Mouse (Mus musculus): ENCODE measurements around the gene Cyp51. TPM values are rescaled to one million over a fixed set of nuclear protein-coding genes. Genes with fewer than 3 reads are reported as not detected.

Gene Cyp51
- polyA plus RNA-seq, 1 experiment from 2014 or later, result 164 TPM

DNA sequence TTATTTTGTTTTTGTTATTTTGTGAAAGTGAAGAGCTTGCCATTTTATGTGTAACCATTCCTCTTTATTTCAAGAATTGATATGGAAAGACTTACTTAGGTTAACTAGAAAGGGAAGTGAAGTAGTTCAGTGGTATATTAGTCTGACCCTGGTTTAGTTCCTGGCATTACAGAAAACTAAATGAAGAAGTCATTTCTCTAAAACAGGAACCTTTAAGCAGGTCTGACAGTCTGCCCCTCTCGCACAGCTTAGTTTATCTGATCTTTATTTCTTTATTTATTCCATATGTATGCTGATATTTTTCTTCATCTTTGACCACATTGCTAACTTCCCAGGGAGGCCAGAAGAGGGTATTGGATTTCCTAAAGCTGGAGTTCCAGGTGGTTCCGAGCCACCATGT, 63.6 kb downstream of the Cyp51 start:
- DNase-seq (ENCODE audit: low spot score), result no peak
- no peak overlapping the region for H3K27ac ChIP-seq (ENCODE audit: low read depth, low read length)
- no peak overlapping the region for H3K4me2 ChIP-seq (ENCODE audit: low read depth)
- no peaks in the 10 kb centered on the region for H3K4me1 ChIP-seq (ENCODE audit: control insufficient read depth, insufficient read depth, low read length)
- no peak overlapping the region for H3K4me3 ChIP-seq (ENCODE audit: low read depth, low read length)
- WGBS, result 95% methylated on average over 2 of the region's 2 CpGs
- H3K36me3 ChIP-seq (ENCODE audit: control insufficient read depth, insufficient read depth, low read length), result peaks cover 3% of the 10 kb centered on the region; the same call in 1 of the 2 replicates
- H3K9me3 ChIP-seq (ENCODE audit: control insufficient read depth, low read length), result no peaks in the 10 kb centered on the region
- H3K27me3 ChIP-seq (ENCODE audit: control insufficient read depth, insufficient read depth, low read length), result no peaks in the 10 kb centered on the region
- no peak for ATAC-seq (ENCODE audit: insufficient read depth, low FRiP score, low TSS enrichment)
- H3K9ac ChIP-seq (ENCODE audit: low read length), result no peak overlapping the region

DNA sequence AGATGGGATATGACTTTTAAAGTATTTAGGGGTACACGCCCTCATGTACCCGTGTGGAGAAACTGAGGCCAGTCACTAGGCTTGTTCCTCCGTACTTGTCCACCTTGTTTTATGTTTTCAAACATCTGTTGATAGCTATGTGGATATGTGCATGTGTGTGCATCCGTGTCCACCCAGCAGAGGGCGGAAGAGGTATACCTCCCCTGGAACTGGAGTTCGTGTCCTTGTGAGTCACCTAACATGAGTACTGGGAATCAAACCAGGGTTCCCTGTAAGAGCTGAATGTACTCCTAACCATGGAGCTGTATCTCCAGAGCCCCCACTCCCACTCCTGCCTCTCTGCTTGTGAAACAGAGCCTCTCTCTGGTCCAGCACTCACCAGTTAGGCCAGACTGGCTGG, 64.2 kb downstream of the Cyp51 start:
- H3K9me3 ChIP-seq (ENCODE audit: control insufficient read depth, low read length), result no peaks in the 10 kb centered on the region
- H3K4me1 ChIP-seq (ENCODE audit: control insufficient read depth, insufficient read depth, low read length), result no peaks in the 10 kb centered on the region
- ATAC-seq (ENCODE audit: insufficient read depth, low FRiP score, low TSS enrichment) (no peak), DNase-seq (ENCODE audit: low spot score) (no peak)
- no peak overlapping the region for H3K4me3 ChIP-seq (ENCODE audit: low read depth, low read length)
- H3K9ac ChIP-seq (ENCODE audit: low read length), result no peak overlapping the region
- peaks cover 4% of the 10 kb centered on the region; the same call in 1 of the 2 replicates for H3K36me3 ChIP-seq (ENCODE audit: control insufficient read depth, insufficient read depth, low read length)
- WGBS, result 87% methylated on average over 6 of the region's 6 CpGs
- no peak overlapping the region for H3K4me2 ChIP-seq (ENCODE audit: low read depth)
- no peaks in the 10 kb centered on the region for H3K27me3 ChIP-seq (ENCODE audit: control insufficient read depth, insufficient read depth, low read length)
- no peak overlapping the region for H3K27ac ChIP-seq (ENCODE audit: low read depth, low read length)

DNA sequence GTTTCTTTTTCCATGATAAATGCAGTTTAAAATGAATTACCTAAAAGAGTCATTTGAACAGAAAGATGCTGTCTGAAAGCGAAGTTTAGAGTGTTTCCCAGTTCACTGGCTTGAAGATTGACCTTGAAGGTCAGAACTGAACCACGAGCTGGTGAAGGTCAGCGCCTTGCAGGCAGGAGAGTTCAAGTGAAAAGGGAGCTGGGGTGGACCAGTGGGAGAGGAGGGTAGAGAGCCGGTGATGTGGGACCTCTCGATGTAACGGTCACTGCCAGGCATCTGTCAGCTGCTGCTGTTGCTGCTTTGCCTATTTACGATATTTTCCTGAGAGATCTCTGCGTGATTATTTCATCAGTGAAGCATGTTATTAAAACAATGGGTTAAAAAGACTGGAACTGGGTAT, 65.2 kb downstream of the Cyp51 start:
- no peak for DNase-seq (ENCODE audit: low spot score)
- ATAC-seq (ENCODE audit: insufficient read depth, low FRiP score, low TSS enrichment), result no peak
- Histone ChIP-seq H3K4me1 (ENCODE audit: control insufficient read depth, insufficient read depth, low read length) (no peaks in the 10 kb centered on the region), H3K4me3 (ENCODE audit: low read depth, low read length) (no peak overlapping the region), H3K27ac (ENCODE audit: low read depth, low read length) (no peak overlapping the region), H3K4me2 (ENCODE audit: low read depth) (no peak overlapping the region), H3K27me3 (ENCODE audit: control insufficient read depth, insufficient read depth, low read length) (no peaks in the 10 kb centered on the region), H3K9me3 (ENCODE audit: control insufficient read depth, low read length) (no peaks in the 10 kb centered on the region), H3K9ac (ENCODE audit: low read length) (no peak overlapping the region), H3K36me3 (ENCODE audit: control insufficient read depth, insufficient read depth, low read length) (peaks cover 5% of the 10 kb centered on the region; the same call in 1 of the 2 replicates)
- WGBS, result 90% methylated on average over 8 of the region's 8 CpGs

DNA sequence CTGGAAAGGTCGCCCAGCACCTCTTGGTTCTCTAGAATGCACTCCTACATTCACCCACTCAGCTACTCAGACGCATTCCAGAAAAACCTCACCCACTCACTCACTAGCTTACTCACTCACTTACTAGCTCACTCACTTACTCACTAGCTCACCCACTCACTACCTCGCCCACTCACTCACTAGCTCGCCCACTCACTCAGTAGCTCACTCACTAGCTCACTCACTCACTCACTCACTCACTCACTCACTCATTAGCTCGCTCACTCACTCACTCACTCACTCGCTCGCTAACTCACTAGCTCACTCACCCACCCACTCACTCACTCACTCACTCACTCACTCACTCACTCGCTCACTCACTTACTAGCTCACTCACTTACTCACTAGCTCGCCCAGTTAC, 67.9 kb downstream of the Cyp51 start:
- 92% methylated on average over 9 of the region's 9 CpGs for WGBS
- Histone ChIP-seq H3K4me1 (ENCODE audit: control insufficient read depth, insufficient read depth, low read length) (no peaks in the 10 kb centered on the region), H3K9me3 (ENCODE audit: control insufficient read depth, low read length) (no peaks in the 10 kb centered on the region), H3K27ac (ENCODE audit: low read depth, low read length) (no peak overlapping the region), H3K4me3 (ENCODE audit: low read depth, low read length) (no peak overlapping the region), H3K9ac (ENCODE audit: low read length) (no peak overlapping the region), H3K36me3 (ENCODE audit: control insufficient read depth, insufficient read depth, low read length) (peaks cover 5% of the 10 kb centered on the region; the same call in 1 of the 2 replicates), H3K4me2 (ENCODE audit: low read depth) (no peak overlapping the region), H3K27me3 (ENCODE audit: control insufficient read depth, insufficient read depth, low read length) (no peaks in the 10 kb centered on the region)
- ATAC-seq (ENCODE audit: insufficient read depth, low FRiP score, low TSS enrichment), result no peak
- no peak for DNase-seq (ENCODE audit: low spot score)

DNA sequence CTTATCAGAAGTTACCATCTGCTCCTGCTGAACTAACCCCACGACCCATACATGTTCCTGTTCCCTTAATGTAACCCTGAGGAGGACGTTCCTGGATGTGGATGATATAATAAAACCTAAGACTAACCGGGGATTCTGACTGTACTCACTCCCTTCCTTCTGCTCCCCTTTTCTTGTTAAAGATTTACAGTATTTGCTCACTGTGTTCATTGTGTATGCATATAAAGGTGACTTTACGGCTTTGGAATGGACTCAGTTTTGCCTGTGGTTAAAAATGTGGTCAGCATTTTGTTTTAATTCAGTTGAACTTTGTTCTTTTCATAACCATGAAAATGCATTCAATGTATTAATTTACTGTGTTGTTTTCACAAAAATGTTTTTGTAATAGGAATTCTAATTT, 72.7 kb downstream of the Cyp51 start:
- H3K4me2 ChIP-seq (ENCODE audit: low read depth), result no peak overlapping the region
- H3K4me3 ChIP-seq (ENCODE audit: low read depth, low read length), result no peak overlapping the region
- ATAC-seq (ENCODE audit: insufficient read depth, low FRiP score, low TSS enrichment) (no peak), DNase-seq (ENCODE audit: low spot score) (no peak)
- H3K27ac ChIP-seq (ENCODE audit: low read depth, low read length), result no peak overlapping the region
- no peaks in the 10 kb centered on the region for H3K27me3 ChIP-seq (ENCODE audit: control insufficient read depth, insufficient read depth, low read length)
- peaks cover 5% of the 10 kb centered on the region; the same call in 1 of the 2 replicates for H3K36me3 ChIP-seq (ENCODE audit: control insufficient read depth, insufficient read depth, low read length)
- H3K4me1 ChIP-seq (ENCODE audit: control insufficient read depth, insufficient read depth, low read length), result no peaks in the 10 kb centered on the region
- no peak overlapping the region for H3K9ac ChIP-seq (ENCODE audit: low read length)
- WGBS, result 89% methylated on average over 4 of the region's 4 CpGs
- H3K9me3 ChIP-seq (ENCODE audit: control insufficient read depth, low read length), result no peaks in the 10 kb centered on the region

Other genes with a start within 250 kb of the Cyp51 start
- 7.9 and 10.3 TPM in 2 replicates for gene Mterf1a, start 210.8 kb downstream of the Cyp51 start, polyA plus RNA-seq (2014; fragmentation: Nextera tagmentation; extraction: Ambion mirVana)
- 144 and 147 TPM in 2 replicates for gene Akap9, start 176.7 kb downstream of the Cyp51 start, polyA plus RNA-seq (2014; fragmentation: Nextera tagmentation; extraction: Ambion mirVana)
- gene Mterf1b, start 87.6 kb upstream of the Cyp51 start, polyA plus RNA-seq (2014; fragmentation: Nextera tagmentation; extraction: Ambion mirVana), result 2.8 and 3.7 TPM in 2 replicates

All from neural tube, embryonic 11.5 days (tissue).